Mouse (Mus musculus) megakaryocyte, embryonic 14.5 days (primary cell): ENCODE measurements around the gene Mthfd1l.

ENCODE experiments used
- FLI1 ChIP-seq: IDR thresholded peaks from 2 replicates; pipeline ENCODE4 v1.6.1; 2012; ENCODE audit warnings: low read length, inconsistent platforms, mixed read lengths
- GATA1 ChIP-seq: IDR thresholded peaks from 3 replicates; pipeline ENCODE4 v1.6.1; 2012; ENCODE audit warnings: mixed read lengths, low read length, inconsistent platforms, borderline replicate concordance

DNA sequence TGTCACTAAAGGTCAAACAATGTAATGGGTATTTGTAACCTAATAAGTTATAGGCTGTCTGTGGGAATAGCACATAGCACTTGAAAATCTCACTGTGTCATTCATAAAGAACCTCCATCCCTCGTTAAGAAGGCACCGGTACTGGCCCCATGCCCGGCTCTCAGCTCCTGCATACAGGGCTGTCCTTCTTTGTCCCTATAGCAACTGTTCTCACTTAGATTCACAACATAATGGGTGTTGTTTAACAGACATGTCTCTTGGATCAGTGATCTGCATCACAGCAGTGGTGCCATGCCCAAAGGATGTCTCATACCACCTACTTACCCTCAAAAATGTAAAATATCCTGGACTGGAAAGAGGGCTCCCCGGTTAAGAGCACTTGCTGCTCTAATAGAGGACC, 90.6 kb downstream of the Mthfd1l start:
- TF ChIP-seq GATA1: no peak
- no peak for TF ChIP-seq FLI1
